Mouse (Mus musculus) left cerebral cortex, adult 2 months (tissue): Measurements from ENCODE around the gene Sash3. TPM values are rescaled to one million over a fixed set of nuclear protein-coding genes. Genes with fewer than 3 reads are reported as not detected.

ENCODE experiments used
- DNase-seq, 2 experiments: peaks; one replicate each; pipeline ENCODE4 v3.0.0; 2021 to 2022; ENCODE audit warnings: low spot score in 2 of 2, mixed read lengths in 1 of 2; ENCODE audit errors: extremely low spot score in 1 of 2
- H3K27ac ChIP-seq: fragments of 200-600 bp; 2 replicates; pipeline ENCODE4 v1.8.1; 2022
- H3K4me3 ChIP-seq: fragments of 200-600 bp; 2 replicates; pipeline ENCODE4 v1.8.1; 2022
- CTCF ChIP-seq: fragments of 200-600 bp; IDR thresholded peaks from 2 replicates; pipeline ENCODE4 v1.8.1; 2022; ENCODE audit warnings: antibody characterized with exemption, mild to moderate bottlenecking, moderate library complexity
- intact Hi-C: fragments of 180-260 bp; cut with DNase I; formaldehyde crosslinking; loops from one replicate; pipeline ENCODE4 v1.15.1; 2025
- total RNA-seq, 2 experiments: library from RNA; stranded (reverse); gene quantifications; 2 replicates each; pipeline ENCODE4 v1.2.3; 2021

Gene Sash3
- total RNA-seq, 2 experiments from 2014 or later = 1.1 to 1.3 TPM

- no peak overlapping the region for H3K27ac ChIP-seq
- intact Hi-C loops = loop anchor here (1.0 to 2.0 kb wide), 2 partner anchors 106 to 132 kb away; no protein-coding TSS in a partner anchor
- peak; percentile 30 to 64 for DNase-seq
- peak; percentile 75 for TF ChIP-seq CTCF
- H3K4me3 ChIP-seq = peak overlapping the region; percentile 1; the same call in 1 of the 2 replicates
These were observed 21.8 kb upstream of the Sash3 start for GRCm38 (mm10) chrX:48124132-48125071.

GRCm38 (mm10) chrX:48126903-48127476 lies 19.2 kb upstream of the Sash3 start:
- TF ChIP-seq CTCF = no peak
- H3K4me3 ChIP-seq = no peak overlapping the region
- intact Hi-C loops = no loop called here
- DNase-seq = no peak
- H3K27ac ChIP-seq = no peak overlapping the region

GRCm38 (mm10) chrX:48127502-48128218 lies 18.6 kb upstream of the Sash3 start:
- intact Hi-C loops = no loop called here
- DNase-seq = no peak
- Histone ChIP-seq H3K4me3 (no peak overlapping the region), H3K27ac (no peak overlapping the region)
- TF ChIP-seq CTCF = no peak; the same call in 1 of the 2 replicates

- no peak for TF ChIP-seq CTCF
- no peak for DNase-seq
- intact Hi-C loops = no loop called here
- no peak overlapping the region for H3K4me3 ChIP-seq
- H3K27ac ChIP-seq = no peak overlapping the region
These were observed 17.1 kb upstream of the Sash3 start for GRCm38 (mm10) chrX:48129167-48129566.

- Histone ChIP-seq H3K27ac (no peak overlapping the region), H3K4me3 (no peak overlapping the region)
- intact Hi-C loops = no loop called here
- no peak for DNase-seq
- no peak for TF ChIP-seq CTCF
These were observed 9.3 kb upstream of the Sash3 start for GRCm38 (mm10) chrX:48136935-48137334.

- DNase-seq = no peak
- Histone ChIP-seq H3K4me3 (no peak overlapping the region), H3K27ac (no peak overlapping the region)
- TF ChIP-seq CTCF = no peak
- intact Hi-C loops = no loop called here
These were observed 8.2 kb upstream of the Sash3 start for GRCm38 (mm10) chrX:48138011-48138410.

- no peak for TF ChIP-seq CTCF
- intact Hi-C loops = no loop called here
- no peak for DNase-seq
- Histone ChIP-seq H3K27ac (no peak overlapping the region), H3K4me3 (no peak overlapping the region)
These were observed 7.5 kb upstream of the Sash3 start for GRCm38 (mm10) chrX:48138539-48139275.

GRCm38 (mm10) chrX:48139368-48140285 lies 6.6 kb upstream of the Sash3 start:
- intact Hi-C loops = no loop called here
- Histone ChIP-seq H3K27ac (no peak overlapping the region), H3K4me3 (no peak overlapping the region)
- DNase-seq = no peak
- no peak for TF ChIP-seq CTCF

- Histone ChIP-seq H3K27ac (no peak overlapping the region), H3K4me3 (no peak overlapping the region)
- intact Hi-C loops = no loop called here
- no peak for DNase-seq
- TF ChIP-seq CTCF = no peak
These were observed 5.9 kb upstream of the Sash3 start for GRCm38 (mm10) chrX:48140286-48140877.

GRCm38 (mm10) chrX:48141481-48141880 lies 4.8 kb upstream of the Sash3 start:
- no peak for DNase-seq
- Histone ChIP-seq H3K4me3 (no peak overlapping the region), H3K27ac (no peak overlapping the region)
- TF ChIP-seq CTCF = no peak
- intact Hi-C loops = no loop called here
